10 mouse cellular contexts compared by ENCODE assay signal in the genomic region with DNA sequence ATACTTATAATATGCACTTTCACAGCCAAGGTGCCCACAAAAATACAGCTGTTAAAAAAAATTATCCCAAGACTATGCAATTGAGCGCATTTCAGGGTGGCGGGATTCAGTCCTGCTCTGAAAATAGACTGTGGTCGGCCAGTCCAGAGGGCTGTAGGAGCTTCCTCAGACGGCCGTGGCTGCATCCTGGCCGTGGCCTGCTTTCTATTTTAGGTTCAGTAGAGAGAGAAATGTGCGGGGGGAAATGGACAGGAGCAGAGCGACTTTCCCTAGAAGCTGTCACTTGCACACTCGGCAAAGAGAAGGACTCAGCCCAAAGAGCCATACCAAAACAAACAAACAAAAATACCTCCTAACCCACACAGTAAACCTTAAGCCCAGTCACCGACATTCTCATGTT.
DNase-seq lines count a peak whose midpoint lies in the region; ATAC-seq and TF ChIP-seq lines count a peak whose summit lies in the region.
"Had no signal": no experiment of that assay in that cellular context is flagged by ENCODE, and none has a peak within 500 bp of the region (broad histone marks: within the 10 kb centered on the region; RNA-seq: fewer than 3 reads in every experiment).

No protein-coding gene starts in this region.

- ATAC-seq in heart, embryonic 12.5 days (ENCODE audit: insufficient number of reproducible peaks, low FRiP score): no peak

- no peak for TF ChIP-seq CTCF in left cerebral cortex, adult 2 months (IDR thresholded peaks at IDR 0.05)

- no peak for DNase-seq in left cerebral cortex, adult 2 months (ENCODE audit: extremely low spot score in 1 of 2, low spot score in 2 of 2)
- no peak for DNase-seq in left cerebral cortex, adult 18-20 months (ENCODE audit: low spot score in 2 of 2)
- DNase-seq in cerebellum, postnatal 10 days: peak; percentile 29 to 35
- DNase-seq in left cerebral cortex, adult 11 months (ENCODE audit: low spot score): no peak
- DNase-seq in right cerebral cortex, postnatal 14 days: no peak

- no peak overlapping the region for H3K4me3 ChIP-seq in left cerebral cortex, adult 2 months
- no peak overlapping the region for H3K4me3 ChIP-seq in heart, embryonic 12.5 days
- peak overlapping the region; percentile 75 for H3K4me3 ChIP-seq in megakaryocyte, embryonic 14.5 days (replicated peaks)
- H3K4me3 ChIP-seq: embryonic facial prominence, embryonic 12.5 days; stomach, embryonic 15.5 days had no signal

- peak overlapping the region; percentile 24; the same call in 1 of the 2 replicates for H3K27ac ChIP-seq in left cerebral cortex, adult 2 months
- peak overlapping the region; percentile 75 for H3K27ac ChIP-seq in heart, embryonic 12.5 days (ENCODE audit: poor library complexity, severe bottlenecking)
- H3K27ac ChIP-seq: embryonic facial prominence, embryonic 12.5 days; liver, embryonic 14.5 days; stomach, embryonic 15.5 days had no signal

- peaks cover 19% of the 10 kb centered on the region for H3K4me1 ChIP-seq in heart, embryonic 12.5 days (replicated peaks)
- H3K4me1 ChIP-seq in megakaryocyte, embryonic 14.5 days: peaks cover 35% of the 10 kb centered on the region
- H3K4me1 ChIP-seq: stomach, embryonic 15.5 days had no signal

- H3K4me2 ChIP-seq in heart, embryonic 12.5 days: peak overlapping the region; percentile 42
- H3K4me2 ChIP-seq: embryonic facial prominence, embryonic 12.5 days; stomach, embryonic 15.5 days had no signal

- intact Hi-C loops in left cerebral cortex, adult 2 months (cut with DNase I): no loop called here

- WGBS in heart, embryonic 12.5 days: 19% methylated on average over 10 of the region's 10 CpGs

- no peaks in the 10 kb centered on the region for H3K36me3 ChIP-seq in heart, embryonic 12.5 days
- no peaks in the 10 kb centered on the region for H3K36me3 ChIP-seq in megakaryocyte, embryonic 14.5 days (replicated peaks; ENCODE audit: low read length)
- H3K36me3 ChIP-seq: embryonic facial prominence, embryonic 12.5 days; stomach, embryonic 15.5 days had no signal

- H3K9me3 ChIP-seq in heart, embryonic 12.5 days (replicated peaks): no peaks in the 10 kb centered on the region
- H3K9me3 ChIP-seq in megakaryocyte, embryonic 14.5 days: no peaks in the 10 kb centered on the region
- H3K9me3 ChIP-seq: embryonic facial prominence, embryonic 12.5 days; stomach, embryonic 15.5 days had no signal

- no peaks in the 10 kb centered on the region for H3K27me3 ChIP-seq in heart, embryonic 12.5 days (replicated peaks)
- H3K27me3 ChIP-seq in megakaryocyte, embryonic 14.5 days (replicated peaks): peaks cover 5% of the 10 kb centered on the region
- H3K27me3 ChIP-seq: embryonic facial prominence, embryonic 12.5 days; stomach, embryonic 15.5 days had no signal

- H3K9ac ChIP-seq in heart, embryonic 12.5 days: no peak overlapping the region
- H3K9ac ChIP-seq: embryonic facial prominence, embryonic 12.5 days; liver, embryonic 14.5 days; stomach, embryonic 15.5 days had no signal

Comparison
In these comparisons a context has a peak if more than half of its experiments do, and no peak if none do; other contexts are left out.
1. DNase-seq: peak in cerebellum, postnatal 10 days (2 of 2); none in left cerebral cortex, adult 2 months (0 of 2), left cerebral cortex, adult 18-20 months (0 of 2), left cerebral cortex, adult 11 months (single experiment) and right cerebral cortex, postnatal 14 days (single experiment).